Mouse (Mus musculus) liver, adult 2 months (tissue): ENCODE measurements around the gene Nmb. TPM values are rescaled to one million over a fixed set of nuclear protein-coding genes. Genes with fewer than 3 reads are reported as not detected.

Experiments used
- DNase-seq: peaks from one replicate; pipeline ENCODE4 v3.0.0-alpha.2; 2011; ENCODE audit warnings: low read depth, low spot score; ENCODE audit errors: extremely low read depth
- H3K27ac ChIP-seq: fragments of 200-500 bp; replicated peaks from 2 replicates; pipeline ENCODE4 v1.5.1; 2012; ENCODE audit warnings: low read depth, mild to moderate bottlenecking, control low read depth, inconsistent platforms, low read length; ENCODE audit not compliant: insufficient read depth
- H3K27me3 ChIP-seq: fragments of 200-500 bp; 2 replicates; pipeline ENCODE4 v1.6.1; 2012; ENCODE audit warnings: mild to moderate bottlenecking, moderate library complexity, low read length, inconsistent platforms; ENCODE audit not compliant: control insufficient read depth, insufficient read depth
- H3K36me3 ChIP-seq: fragments of 200-500 bp; 2 replicates; pipeline ENCODE4 v1.6.1; 2012; ENCODE audit warnings: low read length, inconsistent platforms; ENCODE audit not compliant: control insufficient read depth, insufficient read depth
- H3K4me1 ChIP-seq: fragments of 200-500 bp; 2 replicates; pipeline ENCODE4 v1.6.1; 2011; ENCODE audit warnings: low read length; ENCODE audit not compliant: control insufficient read depth, insufficient read depth
- H3K4me3 ChIP-seq: fragments of 200-500 bp; 2 replicates; pipeline ENCODE4 v1.5.1; 2011; ENCODE audit warnings: low read depth, mild to moderate bottlenecking, control low read depth, low read length, moderate library complexity; ENCODE audit not compliant: insufficient read depth
- H3K79me2 ChIP-seq: fragments of 200-500 bp; 2 replicates; pipeline ENCODE4 v1.6.1; 2012; ENCODE audit warnings: inconsistent platforms, mild to moderate bottlenecking, low read length, moderate library complexity; ENCODE audit not compliant: control insufficient read depth, insufficient read depth
- H3K9ac ChIP-seq: fragments of 200-500 bp; 2 replicates; pipeline ENCODE4 v1.6.1; 2012; ENCODE audit warnings: low read depth, mild to moderate bottlenecking, control low read depth, inconsistent platforms, low read length
- CTCF ChIP-seq: fragments of 200-500 bp; IDR thresholded peaks from 2 replicates; pipeline ENCODE4 v1.5.1; 2011; ENCODE audit warnings: low read depth, low read length, control low read depth
- POLR2A ChIP-seq: fragments of 200-500 bp; IDR thresholded peaks from 2 replicates; pipeline ENCODE4 v1.6.1; 2011; ENCODE audit warnings: low read length, control low read depth; ENCODE audit not compliant: insufficient read depth; ENCODE audit errors: extremely low read depth
- WGBS: fragments of 180-500 bp; shearing (Covaris S2); methylation state at CpG from one replicate; pipeline ENCODE4 v1.1.7; 2018; 5-methylcytosine and 5-hydroxymethylcytosine counted together
- polyA plus RNA-seq: library from polyadenylated mRNA; depleted of rRNA; stranded (reverse); fragments of >200 nt; gene quantifications from 2 replicates; pipeline ENCODE4 v1.2.3, GENCODE M21; 2012
- total RNA-seq: library from RNA; depleted of rRNA; stranded (reverse); fragments of >200 nt; gene quantifications from 2 replicates; pipeline ENCODE4 v1.2.3, GENCODE M21; 2014

The Nmb gene
- total and polyA plus RNA-seq, 2 experiments: 0.65 to 1.7 TPM

- H3K27ac ChIP-seq: peak overlapping the region; percentile 62
- no peak overlapping the region; the same call in 1 of the 2 replicates for H3K4me3 ChIP-seq
- H3K36me3 ChIP-seq: peaks cover 5% of the 10 kb centered on the region
- no peak for TF ChIP-seq CTCF
- TF ChIP-seq POLR2A: no peak
- H3K4me1 ChIP-seq: peaks cover 20% of the 10 kb centered on the region
- 70% methylated on average over 5 of the region's 5 CpGs for WGBS
- peak overlapping the region; percentile 10; the same call in 1 of the 2 replicates for H3K9ac ChIP-seq
- H3K79me2 ChIP-seq: peaks cover 6% of the 10 kb centered on the region; the same call in 1 of the 2 replicates
- DNase-seq: no peak
- no peaks in the 10 kb centered on the region for H3K27me3 ChIP-seq
Measured at GRCm38 (mm10) chr7:80863520-80863919, 41.4 kb downstream of the Nmb start.

- H3K79me2 ChIP-seq: peaks cover 6% of the 10 kb centered on the region; the same call in 1 of the 2 replicates
- H3K27me3 ChIP-seq: no peaks in the 10 kb centered on the region
- 91% methylated on average over 2 of the region's 2 CpGs for WGBS
- H3K4me1 ChIP-seq: peaks cover 20% of the 10 kb centered on the region
- no peak for DNase-seq
- H3K4me3 ChIP-seq: no peak overlapping the region
- no peak overlapping the region for H3K9ac ChIP-seq
- no peak overlapping the region for H3K27ac ChIP-seq
- H3K36me3 ChIP-seq: no peaks in the 10 kb centered on the region; the same call in 1 of the 2 replicates
- TF ChIP-seq CTCF (no peak), POLR2A (no peak)
Measured at GRCm38 (mm10) chr7:80862475-80862874, 42.4 kb downstream of the Nmb start.

GRCm38 (mm10) chr7:80860729-80861274 lies 44.1 kb downstream of the Nmb start, which contains the start of gene Zscan2:
TSS of gene Zscan2 (plus strand) at chr7:80860920.
- H3K79me2 ChIP-seq: peaks cover 6% of the 10 kb centered on the region; the same call in 1 of the 2 replicates
- H3K27me3 ChIP-seq: no peaks in the 10 kb centered on the region
- under 1% methylated on average over 40 of the region's 40 CpGs for WGBS
- peak within 1 kb of the TSS; percentile 95 for H3K27ac ChIP-seq
- DNase-seq: peak; percentile 93
- peak within 1 kb of the TSS; percentile 88 for H3K4me3 ChIP-seq
- peaks cover 12% of the 10 kb centered on the region; the same call in 1 of the 2 replicates for H3K4me1 ChIP-seq
- no peaks in the 10 kb centered on the region for H3K36me3 ChIP-seq
- H3K9ac ChIP-seq: peak within 1 kb of the TSS; percentile 90
- TF ChIP-seq POLR2A (peak; percentile 73; the same call in 1 of the 2 replicates), CTCF (no peak)

GRCm38 (mm10) chr7:80860227-80860626 lies 44.6 kb downstream of the Nmb start:
- no peaks in the 10 kb centered on the region for H3K27me3 ChIP-seq
- peak overlapping the region; percentile 30 for H3K9ac ChIP-seq
- WGBS: under 1% methylated on average over 13 of the region's 13 CpGs
- peak overlapping the region; percentile 39 for H3K27ac ChIP-seq
- H3K79me2 ChIP-seq: peaks cover 6% of the 10 kb centered on the region; the same call in 1 of the 2 replicates
- peak; percentile 67 for DNase-seq
- TF ChIP-seq POLR2A (no peak), CTCF (no peak)
- H3K36me3 ChIP-seq: no peaks in the 10 kb centered on the region
- H3K4me3 ChIP-seq: peak overlapping the region; percentile 37
- peaks cover 10% of the 10 kb centered on the region; the same call in 1 of the 2 replicates for H3K4me1 ChIP-seq

GRCm38 (mm10) chr7:80857181-80857580 lies 47.7 kb downstream of the Nmb start:
- H3K79me2 ChIP-seq: no peaks in the 10 kb centered on the region
- H3K27me3 ChIP-seq: no peaks in the 10 kb centered on the region
- no peak overlapping the region for H3K27ac ChIP-seq
- DNase-seq: peak; percentile 68
- H3K4me1 ChIP-seq: peaks cover 4% of the 10 kb centered on the region; the same call in 1 of the 2 replicates
- TF ChIP-seq CTCF: peak; percentile 83
- no peak for TF ChIP-seq POLR2A
- no peak overlapping the region for H3K9ac ChIP-seq
- WGBS: 10% methylated on average over 6 of the region's 6 CpGs
- no peak overlapping the region for H3K4me3 ChIP-seq
- no peaks in the 10 kb centered on the region for H3K36me3 ChIP-seq

GRCm38 (mm10) chr7:80855316-80855715 lies 49.6 kb downstream of the Nmb start:
- Histone ChIP-seq H3K4me1 (no peaks in the 10 kb centered on the region; the same call in 1 of the 2 replicates), H3K4me3 (no peak overlapping the region), H3K79me2 (no peaks in the 10 kb centered on the region), H3K9ac (no peak overlapping the region), H3K27me3 (no peaks in the 10 kb centered on the region), H3K27ac (no peak overlapping the region), H3K36me3 (no peaks in the 10 kb centered on the region)
- TF ChIP-seq CTCF (no peak), POLR2A (no peak)
- no peak for DNase-seq
